Mouse (Mus musculus): ENCODE results near the gene Swi5. TPM values are rescaled to one million over a fixed set of nuclear protein-coding genes. Genes with fewer than 3 reads are reported as not detected.
A peak's percentile ranks its signal among the peaks of the same experiment; 100 is the strongest.

Gene Swi5
- polyA plus RNA-seq, 2 experiments from 2014 or later, result 133 to 252 TPM

- ATAC-seq, result peak; percentile 93
Observed at GRCm38 (mm10) chr2:32259657-32260417, 28.0 kb downstream of the Swi5 start, which contains the start of gene Uck1. Gene Uck1 (minus strand): TSS chr2:32260159.

- ATAC-seq, result no peak
Observed at GRCm38 (mm10) chr2:32258887-32259533, 28.9 kb downstream of the Swi5 start.

GRCm38 (mm10) chr2:32256273-32256672 lies 31.6 kb downstream of the Swi5 start:
- ATAC-seq, result no peak

DNA sequence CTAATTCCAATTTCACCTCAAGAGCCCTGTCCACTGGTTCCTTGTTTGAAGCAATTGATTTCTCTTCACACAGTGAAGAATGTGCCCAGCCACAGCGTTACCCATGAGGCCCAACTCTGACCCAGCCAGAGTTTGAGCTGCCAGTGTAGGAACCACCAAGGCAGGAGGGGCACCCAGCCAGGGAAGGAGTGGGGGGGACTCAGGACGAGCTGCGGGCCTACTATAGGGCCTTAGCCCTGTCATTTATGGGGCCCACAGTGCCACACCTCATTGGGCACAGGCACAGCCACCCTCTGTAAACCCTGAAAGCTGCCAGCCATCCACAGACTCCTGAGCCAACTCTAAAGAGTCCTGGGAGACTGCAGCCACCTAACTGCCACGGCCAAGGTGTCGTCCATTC lies 33.3 kb downstream of the Swi5 start:
- ATAC-seq, result no peak

DNA sequence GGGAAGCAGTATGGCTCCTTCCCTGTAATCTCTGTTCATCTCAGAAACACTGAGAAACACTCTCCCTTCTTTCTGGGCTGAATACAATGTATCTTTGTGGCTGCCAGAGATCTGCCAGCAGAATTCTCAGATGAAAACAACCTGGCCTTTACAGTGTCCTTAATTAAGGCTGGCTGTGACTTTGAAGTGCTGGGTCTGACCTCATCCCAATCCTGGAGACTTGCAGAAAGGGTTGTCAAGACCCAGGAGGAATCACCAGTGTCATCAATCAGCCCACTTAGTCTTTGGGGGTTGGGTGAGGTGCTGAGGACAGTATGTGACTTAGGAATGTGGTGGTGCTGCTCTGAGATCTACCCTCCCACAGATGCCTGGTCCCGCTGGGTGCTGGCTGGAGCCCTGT lies 34.5 kb downstream of the Swi5 start:
- ATAC-seq, result no peak

GRCm38 (mm10) chr2:32252658-32253057 lies 35.2 kb downstream of the Swi5 start:
- ATAC-seq, result no peak

GRCm38 (mm10) chr2:32251791-32252527 lies 35.9 kb downstream of the Swi5 start:
- no peak for ATAC-seq

DNA sequence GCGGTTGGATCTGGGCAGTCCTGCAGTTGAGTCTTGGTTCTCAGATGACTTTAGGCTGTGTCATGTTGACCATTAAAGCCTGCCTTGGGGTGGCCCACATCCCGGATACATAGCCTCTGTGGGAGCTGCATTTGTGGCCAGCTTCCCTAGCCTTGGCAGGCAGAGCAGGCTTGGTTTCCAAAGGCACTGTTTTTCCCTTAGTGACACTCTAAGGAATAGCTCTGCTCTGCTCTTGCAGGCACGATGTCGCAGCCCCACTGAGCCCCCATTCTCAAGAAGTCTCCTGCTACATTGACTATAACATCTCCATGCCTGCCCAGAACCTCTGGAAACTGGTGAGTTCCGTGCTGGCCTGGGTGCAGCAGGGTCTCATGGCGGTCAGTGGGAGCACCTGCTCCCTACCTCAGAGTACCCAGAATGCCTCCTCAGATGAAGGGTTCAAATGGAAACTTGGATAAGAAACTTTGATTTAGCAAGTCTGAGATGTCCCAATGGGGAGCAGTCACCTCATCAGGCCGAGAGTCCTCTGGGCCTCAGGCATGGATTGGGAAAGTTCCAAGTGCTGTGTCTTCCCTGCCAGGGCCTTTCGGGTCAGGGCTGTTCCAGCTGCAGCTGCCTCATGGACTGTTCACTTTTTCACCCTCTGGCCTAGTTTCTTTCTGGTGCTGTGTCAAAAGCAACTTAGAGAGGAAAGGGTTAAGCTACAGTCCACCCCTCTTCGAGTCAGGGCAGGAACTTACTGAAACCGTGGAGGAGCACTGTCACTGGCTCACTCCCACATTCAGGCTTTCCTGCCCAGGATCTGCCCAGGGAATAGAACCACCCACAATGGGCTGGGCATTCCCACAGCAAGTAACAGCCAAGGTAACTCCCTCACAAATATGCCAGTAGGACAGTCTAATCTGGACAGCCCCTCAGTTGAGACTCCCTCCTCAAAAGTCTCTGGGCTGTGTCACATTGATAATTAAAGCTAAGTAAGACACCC lies 39.2 kb downstream of the Swi5 start:
- no peak for ATAC-seq

- no peak for ATAC-seq
Observed at GRCm38 (mm10) chr2:32246741-32247140, 41.1 kb downstream of the Swi5 start.

DNA sequence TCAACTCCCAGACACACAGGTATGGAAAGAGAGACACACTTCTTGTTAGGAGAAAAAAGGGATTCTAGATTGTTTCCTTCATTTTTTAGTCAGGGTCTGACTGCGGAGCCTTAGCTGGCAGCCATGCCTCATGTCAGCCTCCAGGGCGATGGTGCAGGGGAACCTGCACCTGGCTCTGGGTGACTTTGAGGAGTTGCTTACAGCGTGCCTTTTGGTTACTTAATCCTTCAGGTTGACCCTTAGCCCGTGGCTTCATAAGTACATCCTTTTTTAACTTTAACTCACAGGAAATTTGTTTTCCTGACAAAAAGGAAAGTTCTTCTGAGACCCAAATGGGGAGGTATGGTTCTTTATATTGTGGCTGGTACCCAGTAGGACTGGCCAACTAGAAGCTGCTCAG lies 44.9 kb downstream of the Swi5 start:
- ATAC-seq, result no peak

GRCm38 (mm10) chr2:32240591-32240990 lies 47.3 kb downstream of the Swi5 start:
- no peak for ATAC-seq

GRCm38 (mm10) chr2:32238708-32239435 lies 49.0 kb downstream of the Swi5 start:
- ATAC-seq, result no peak

GRCm38 (mm10) chr2:32237571-32237970 lies 50.3 kb downstream of the Swi5 start:
- ATAC-seq, result no peak

DNA sequence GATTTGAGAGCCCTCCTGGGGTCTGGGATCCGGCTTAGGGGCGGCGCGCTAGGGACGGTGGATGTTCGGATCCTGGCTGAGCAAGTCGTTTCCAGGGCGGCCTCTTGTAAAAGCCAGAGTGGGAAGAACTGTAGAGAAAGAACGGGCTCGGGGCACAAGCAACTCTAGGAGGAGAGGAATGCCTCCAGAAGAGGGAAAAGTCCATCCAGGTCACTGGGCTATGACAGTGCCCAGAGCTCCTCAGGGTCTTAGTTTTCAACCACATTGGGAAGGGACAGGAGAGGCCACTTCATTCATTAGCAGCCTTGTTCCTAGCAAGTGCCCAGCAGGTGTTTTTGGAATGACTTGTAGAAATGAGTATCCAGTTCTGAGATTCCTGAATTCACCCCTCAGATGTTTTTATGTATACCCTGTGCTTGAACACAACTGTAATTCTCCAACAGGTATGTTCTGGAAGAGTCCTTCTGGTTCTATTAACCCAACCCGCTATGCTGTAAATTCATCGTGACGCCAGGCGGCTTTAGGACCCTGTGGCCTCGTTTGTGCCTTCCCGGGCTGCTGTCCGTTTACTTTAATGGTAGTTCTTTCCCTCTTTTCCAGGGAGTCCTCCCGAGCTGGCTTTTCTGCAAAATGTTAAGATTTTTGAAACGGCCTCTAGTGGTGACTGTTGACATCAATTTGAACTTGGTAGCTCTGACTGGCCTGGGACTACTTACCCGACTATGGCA lies 51.0 kb downstream of the Swi5 start:
- peak; percentile 38 for ATAC-seq

GRCm38 (mm10) chr2:32235886-32236759 lies 51.8 kb downstream of the Swi5 start, which contains the start of gene Pomt1:
Gene Pomt1 (plus strand): TSS chr2:32236590.
- peak; percentile 76 for ATAC-seq

GRCm38 (mm10) chr2:32235433-32235832 lies 52.4 kb downstream of the Swi5 start:
- no peak for ATAC-seq
